Mouse (Mus musculus) bone marrow, adult 2 months (tissue): Measurements from ENCODE around the gene Gid4.

Source experiments
- CTCF ChIP-seq: fragments of 200-500 bp; IDR thresholded peaks from 2 replicates; pipeline ENCODE4 v1.5.1; 2011; ENCODE audit warnings: low read length, control low read depth; ENCODE audit not compliant: control insufficient read depth, insufficient read depth
- POLR2A ChIP-seq: fragments of 200-500 bp; IDR thresholded peaks from 2 replicates; pipeline ENCODE4 v1.6.1; 2011; ENCODE audit warnings: low read depth, mild to moderate bottlenecking, control low read depth, low read length, borderline replicate concordance; ENCODE audit not compliant: control insufficient read depth

DNA sequence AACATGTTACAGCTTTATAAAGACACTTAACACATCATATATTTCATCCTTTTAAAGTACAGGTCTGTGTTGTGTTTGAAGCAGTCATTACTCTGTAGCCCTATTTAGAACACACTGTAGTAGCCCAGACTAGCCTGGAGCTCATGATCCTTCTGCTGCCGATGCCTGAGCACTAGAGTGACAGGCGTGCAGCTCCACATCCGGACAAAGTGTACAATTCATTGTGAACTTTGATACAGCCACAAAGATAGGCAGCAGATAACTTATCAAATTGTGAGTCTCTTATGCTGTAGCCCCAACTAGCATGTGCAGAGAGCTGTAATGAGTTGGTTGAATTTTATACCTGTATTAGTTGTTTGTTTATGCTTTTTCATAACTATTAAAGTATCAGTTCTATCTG lies 10.7 kb downstream of the Gid4 start:
- TF ChIP-seq CTCF (no peak), POLR2A (no peak)
